Comparison of ENCODE assay signal across 40 mouse cellular contexts in the genomic region with DNA sequence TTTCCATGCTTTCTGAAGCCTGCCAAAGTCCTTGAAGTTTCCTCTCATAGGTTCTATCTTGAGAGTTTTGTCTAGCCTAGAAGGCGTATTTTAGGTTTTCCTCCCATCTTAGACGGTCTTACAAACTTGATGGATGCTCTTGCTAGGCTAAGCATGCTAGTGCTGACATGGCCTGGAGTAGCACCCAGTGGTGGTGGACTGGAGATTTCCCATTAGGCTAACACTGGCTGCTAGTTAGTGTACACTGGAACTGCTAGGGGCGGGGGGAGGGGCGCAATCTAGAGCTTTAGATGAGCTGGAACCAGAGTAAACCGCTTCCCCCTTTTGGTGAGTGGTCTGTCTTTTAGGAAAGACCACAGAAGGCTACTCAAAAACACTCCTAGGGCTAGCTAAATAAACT. TPM values are rescaled to one million over a fixed set of nuclear protein-coding genes. Genes with fewer than 3 reads are reported as not detected.
DNase-seq lines count a peak whose midpoint lies in the region; ATAC-seq and TF ChIP-seq lines count a peak whose summit lies in the region.
"Had no signal": no experiment of that assay in that cellular context is flagged by ENCODE, and none has a peak within 500 bp of the region (broad histone marks: within the 10 kb centered on the region; RNA-seq: fewer than 3 reads in every experiment).

No protein-coding gene starts in this region.

- no peaks in the 10 kb centered on the region for H3K9me3 ChIP-seq in forebrain, embryonic 13.5 days (replicated peaks)
- no peaks in the 10 kb centered on the region for H3K9me3 ChIP-seq in forebrain, postnatal 0 days (ENCODE audit: low read length)
- no peaks in the 10 kb centered on the region for H3K9me3 ChIP-seq in hindbrain, embryonic 16.5 days (ENCODE audit: control insufficient read depth, low read length)
- no peaks in the 10 kb centered on the region for H3K9me3 ChIP-seq in hindbrain, embryonic 14.5 days (ENCODE audit: control insufficient read depth, low read length)
- H3K9me3 ChIP-seq: embryonic facial prominence, embryonic 10.5 days; embryonic facial prominence, embryonic 15.5 days; heart, embryonic 13.5 days; neural tube, embryonic 12.5 days had no signal

- TF ChIP-seq CTCF in cerebellum, adult 2 months (IDR thresholded peaks at IDR 0.05; ENCODE audit: borderline replicate concordance, insufficient read depth, low read depth, low read length): no peak
- TF ChIP-seq CTCF in forebrain, postnatal 0 days (IDR thresholded peaks at IDR 0.05; ENCODE audit: low read depth): no peak

- H3K27ac ChIP-seq in cerebellum, adult 2 months (ENCODE audit: insufficient read depth, low read length): peak overlapping the region; percentile 95
- H3K27ac ChIP-seq in forebrain, embryonic 13.5 days: no peak overlapping the region
- H3K27ac ChIP-seq in forebrain, postnatal 0 days (ENCODE audit: low read depth, low read length): no peak overlapping the region
- H3K27ac ChIP-seq in hindbrain, embryonic 16.5 days (ENCODE audit: low read depth, low read length): no peak overlapping the region; the same call in 1 of the 2 replicates
- H3K27ac ChIP-seq in hindbrain, embryonic 14.5 days: no peak overlapping the region
- H3K27ac ChIP-seq: embryonic facial prominence, embryonic 10.5 days; embryonic facial prominence, embryonic 15.5 days; heart, embryonic 13.5 days; kidney, postnatal 0 days; liver, embryonic 14.5 days; macrophage; neural tube, embryonic 12.5 days had no signal

- H3K4me3 ChIP-seq in cerebellum, adult 2 months (replicated peaks; ENCODE audit: insufficient read depth, low read depth, low read length): no peak overlapping the region
- H3K4me3 ChIP-seq in forebrain, embryonic 13.5 days: no peak overlapping the region
- no peak overlapping the region for H3K4me3 ChIP-seq in forebrain, postnatal 0 days (ENCODE audit: low read depth, low read length)
- no peak overlapping the region for H3K4me3 ChIP-seq in hindbrain, embryonic 16.5 days (ENCODE audit: low read length)
- no peak overlapping the region for H3K4me3 ChIP-seq in hindbrain, embryonic 14.5 days (replicated peaks; ENCODE audit: low read length)
- H3K4me3 ChIP-seq: embryonic facial prominence, embryonic 10.5 days; embryonic facial prominence, embryonic 15.5 days; heart, embryonic 13.5 days; neural tube, embryonic 12.5 days had no signal

- no peaks in the 10 kb centered on the region for H3K36me3 ChIP-seq in forebrain, embryonic 13.5 days (ENCODE audit: poor library complexity, severe bottlenecking)
- H3K36me3 ChIP-seq in forebrain, postnatal 0 days (ENCODE audit: insufficient read depth): no peaks in the 10 kb centered on the region
- no peaks in the 10 kb centered on the region for H3K36me3 ChIP-seq in hindbrain, embryonic 16.5 days (ENCODE audit: control insufficient read depth, insufficient read depth, low read length)
- no peaks in the 10 kb centered on the region for H3K36me3 ChIP-seq in hindbrain, embryonic 14.5 days (replicated peaks; ENCODE audit: control insufficient read depth, insufficient read depth)
- H3K36me3 ChIP-seq: embryonic facial prominence, embryonic 10.5 days; embryonic facial prominence, embryonic 15.5 days; heart, embryonic 13.5 days; neural tube, embryonic 12.5 days had no signal

- peak; percentile 42 to 48 for DNase-seq in cerebellum, adult 2 months
- no peak for DNase-seq in cerebellum, adult 11-12 months
- DNase-seq in forebrain, postnatal 0 days: no peak
- DNase-seq in hindbrain, embryonic 14.5 days (ENCODE audit: low spot score): no peak
- DNase-seq in ZHBTc4 (ENCODE audit: low read depth, low spot score): peak; percentile 25
- DNase-seq in left cerebral cortex, adult 11 months (ENCODE audit: low spot score): no peak
- DNase-seq: adrenal gland, adult 8-10 months; gastrocnemius, postnatal 10 days; heart, postnatal 10 days; kidney, adult 8-10 months; kidney, postnatal 4 days; layer of hippocampus, postnatal 36 days; liver; lung, adult 2 months; lung, postnatal 10 days; retina, postnatal 1 day; right cerebral cortex, postnatal 14 days had no signal

- no peak for TF ChIP-seq POLR2A in cerebellum, adult 2 months (IDR thresholded peaks at IDR 0.05; ENCODE audit: borderline replicate concordance, insufficient read depth, low read length)

- WGBS in cerebellum, adult 2 months: 40% methylated on average over 5 of the region's 5 CpGs
- WGBS in forebrain, embryonic 13.5 days: 94% methylated on average over 5 of the region's 5 CpGs
- 93% methylated on average over 5 of the region's 5 CpGs for WGBS in forebrain, postnatal 0 days
- WGBS in hindbrain, embryonic 16.5 days: 87% methylated on average over 5 of the region's 5 CpGs
- WGBS in hindbrain, embryonic 14.5 days: 88% methylated on average over 5 of the region's 5 CpGs

- H3K4me1 ChIP-seq in cerebellum, adult 2 months (ENCODE audit: control insufficient read depth, insufficient read depth, low read length): peaks cover 43% of the 10 kb centered on the region
- H3K4me1 ChIP-seq in forebrain, embryonic 13.5 days: 0 out of 2 replicates have a peak, but pooled peaks cover 2% of the 10 kb centered on the region
- no peaks in the 10 kb centered on the region for H3K4me1 ChIP-seq in forebrain, postnatal 0 days (ENCODE audit: insufficient read depth)
- no peaks in the 10 kb centered on the region for H3K4me1 ChIP-seq in hindbrain, embryonic 16.5 days (ENCODE audit: control insufficient read depth, insufficient read depth, low read depth, low read length)
- no peaks in the 10 kb centered on the region for H3K4me1 ChIP-seq in hindbrain, embryonic 14.5 days (replicated peaks; ENCODE audit: control insufficient read depth, insufficient read depth, low read length)
- H3K4me1 ChIP-seq: heart, embryonic 13.5 days; neural tube, embryonic 12.5 days had no signal

- no peaks in the 10 kb centered on the region for H3K27me3 ChIP-seq in cerebellum, adult 2 months (ENCODE audit: control insufficient read depth, insufficient read depth, low read length)
- no peaks in the 10 kb centered on the region for H3K27me3 ChIP-seq in forebrain, embryonic 13.5 days
- no peaks in the 10 kb centered on the region for H3K27me3 ChIP-seq in forebrain, postnatal 0 days (ENCODE audit: insufficient read depth, low read length)
- H3K27me3 ChIP-seq in hindbrain, embryonic 16.5 days (replicated peaks; ENCODE audit: control insufficient read depth, insufficient read depth, low read length): no peaks in the 10 kb centered on the region
- no peaks in the 10 kb centered on the region for H3K27me3 ChIP-seq in hindbrain, embryonic 14.5 days (ENCODE audit: control insufficient read depth, insufficient read depth, low read length)
- H3K27me3 ChIP-seq: embryonic facial prominence, embryonic 15.5 days; heart, embryonic 13.5 days; neural tube, embryonic 12.5 days had no signal

- H3K9ac ChIP-seq in forebrain, embryonic 13.5 days: no peak overlapping the region
- no peak overlapping the region for H3K9ac ChIP-seq in forebrain, postnatal 0 days
- no peak overlapping the region for H3K9ac ChIP-seq in hindbrain, embryonic 16.5 days (ENCODE audit: low read depth, low read length)
- H3K9ac ChIP-seq in hindbrain, embryonic 14.5 days: no peak overlapping the region
- H3K9ac ChIP-seq: embryonic facial prominence, embryonic 15.5 days; heart, embryonic 13.5 days; liver, embryonic 14.5 days; neural tube, embryonic 12.5 days had no signal

- 0 out of 2 replicates have a peak, but pooled peaks have one; percentile 36 for ATAC-seq in forebrain, embryonic 13.5 days
- ATAC-seq in forebrain, postnatal 0 days: no peak
- 0 out of 2 replicates have a peak, but pooled peaks have one; percentile 38 for ATAC-seq in hindbrain, embryonic 16.5 days
- ATAC-seq in hindbrain, embryonic 14.5 days (ENCODE audit: low FRiP score): no peak
- ATAC-seq: intestine, embryonic 16.5 days; midbrain, embryonic 16.5 days had no signal

- no peak overlapping the region for H3K4me2 ChIP-seq in forebrain, embryonic 13.5 days
- H3K4me2 ChIP-seq in forebrain, postnatal 0 days (ENCODE audit: low read depth): no peak overlapping the region
- no peak overlapping the region for H3K4me2 ChIP-seq in hindbrain, embryonic 16.5 days (ENCODE audit: low read length)
- no peak overlapping the region for H3K4me2 ChIP-seq in hindbrain, embryonic 14.5 days (replicated peaks)
- H3K4me2 ChIP-seq: embryonic facial prominence, embryonic 15.5 days; heart, embryonic 13.5 days; neural tube, embryonic 12.5 days had no signal

RNA-seq across cellular contexts. Expression of a gene that starts 51.7 kb away (rescaled TPM):
- polyA plus RNA-seq in cerebellum, adult 2 months (2012; rRNA removed): not detected in 2 replicates
- polyA plus RNA-seq in forebrain, embryonic 13.5 days (2015; fragmentation: Nextera tagmentation; extraction: Ambion mirVana): not detected in 2 replicates
- not detected in 2 replicates for total RNA-seq in forebrain, postnatal 0 days (2014; rRNA removed)
- not detected in 2 replicates for polyA plus RNA-seq in forebrain, postnatal 0 days (2015; fragmentation: Nextera tagmentation; extraction: Ambion mirVana)
- polyA plus RNA-seq in hindbrain, embryonic 16.5 days (2015; fragmentation: Nextera tagmentation; extraction: Ambion mirVana): not detected in 2 replicates
- polyA plus RNA-seq in hindbrain, embryonic 14.5 days (2014; fragmentation: Nextera tagmentation; extraction: Ambion mirVana): not detected in 2 replicates
- total RNA-seq: adrenal gland, adult 8-10 months; adrenal gland, postnatal 4 days; CH12.LX; ES-E14; gastrocnemius, postnatal 10 days; heart, adult 8-10 months; heart, postnatal 10 days; hematopoietic stem cell, adult 5-6 weeks; layer of hippocampus, adult 8-10 months; layer of hippocampus, postnatal 36 days; left cerebral cortex, postnatal 10 days had no signal
- polyA plus RNA-seq: C2C12; embryonic facial prominence, embryonic 10.5 days; embryonic facial prominence, embryonic 15.5 days; gonadal fat pad, adult 2 months; heart, embryonic 13.5 days; intestine, embryonic 16.5 days; kidney, postnatal 0 days; limb, embryonic 11.5 days; liver, embryonic 14.5 days; lung, adult 2 months; macrophage; midbrain, embryonic 16.5 days; neural tube, embryonic 12.5 days; small intestine, adult 2 months; stomach, embryonic 14.5 days had no signal

Comparison
In these comparisons a context has a peak if more than half of its experiments do, and no peak if none do; other contexts are left out.
1. DNase-seq: peak in cerebellum, adult 2 months (2 of 2) and ZHBTc4 (single experiment); none in cerebellum, adult 11-12 months (single experiment), forebrain, postnatal 0 days (single experiment), hindbrain, embryonic 14.5 days (single experiment) and left cerebral cortex, adult 11 months (single experiment).
2. ATAC-seq: peak in forebrain, embryonic 13.5 days (single experiment) and hindbrain, embryonic 16.5 days (single experiment); none in forebrain, postnatal 0 days (single experiment) and hindbrain, embryonic 14.5 days (single experiment).